In the genomic region with DNA sequence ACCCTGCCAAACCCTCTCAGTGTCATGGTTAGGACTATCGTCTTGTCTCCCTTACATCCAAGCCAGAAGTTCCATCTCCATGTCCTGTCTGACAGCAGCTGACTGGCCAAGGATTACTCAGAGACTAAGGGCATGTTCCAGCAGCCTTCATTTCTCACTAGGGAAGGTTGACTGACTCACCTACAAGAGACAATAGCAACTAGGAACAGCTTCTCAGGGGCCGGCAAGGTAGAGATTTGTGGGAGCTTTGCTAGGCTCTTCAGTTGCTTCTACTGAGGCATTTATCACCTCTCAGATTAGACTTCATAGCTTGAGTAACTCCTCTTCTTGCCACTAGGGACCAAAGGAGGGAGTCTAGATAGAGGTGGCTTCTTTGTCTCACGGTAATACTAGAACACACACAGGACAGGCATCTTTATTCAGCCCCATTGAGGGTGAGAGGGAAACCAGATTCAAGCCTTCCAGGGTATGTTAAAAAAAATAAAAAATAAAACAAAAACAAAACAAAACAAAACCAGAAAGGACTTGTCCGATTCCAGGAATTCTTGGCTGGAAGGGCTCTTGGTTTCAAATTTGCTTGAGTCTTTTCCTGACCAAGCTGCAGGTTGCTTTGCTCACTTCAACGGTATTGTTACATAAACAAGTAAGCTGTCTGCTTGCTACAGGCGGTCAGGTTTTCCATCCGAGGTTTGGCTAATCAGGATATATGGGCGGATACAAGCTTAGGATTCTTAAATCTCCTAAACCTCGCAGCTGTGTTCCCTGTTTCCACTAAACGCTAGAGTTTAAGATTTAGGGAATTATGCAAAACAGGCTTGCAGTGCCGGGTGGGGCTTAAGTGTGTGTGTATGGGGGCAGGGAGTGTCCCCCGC, we compare ENCODE assay signal across 8 mouse cellular contexts. TPM values are rescaled to one million over a fixed set of nuclear protein-coding genes. Genes with fewer than 3 reads are reported as not detected.
A peak's percentile ranks its signal among the peaks of the same experiment; 100 is the strongest.
DNase-seq lines count a peak whose midpoint lies in the region; ATAC-seq and TF ChIP-seq lines count a peak whose summit lies in the region.

No protein-coding gene starts in this region.

- peaks cover 14% of the 10 kb centered on the region for H3K36me3 ChIP-seq in heart, embryonic 14.5 days (ENCODE audit: control insufficient read depth, insufficient read depth, low read length)
- peaks cover 16% of the 10 kb centered on the region for H3K36me3 ChIP-seq in limb, embryonic 10.5 days
- H3K36me3 ChIP-seq in neural tube, embryonic 13.5 days, result no peaks in the 10 kb centered on the region

- peaks cover 8% of the 10 kb centered on the region for H3K4me1 ChIP-seq in cerebellum, adult 2 months (ENCODE audit: control insufficient read depth, insufficient read depth, low read length)
- H3K4me1 ChIP-seq in heart, embryonic 14.5 days (ENCODE audit: control insufficient read depth in 2 of 2, insufficient read depth in 2 of 2, low read length in 2 of 2), result peaks cover 17 to 34% of the 10 kb centered on the region in 2 experiments
- H3K4me1 ChIP-seq in limb, embryonic 10.5 days, result peaks cover 42% of the 10 kb centered on the region
- H3K4me1 ChIP-seq in neural tube, embryonic 13.5 days (replicated peaks), result peaks cover 47% of the 10 kb centered on the region

- H3K9me3 ChIP-seq in heart, embryonic 14.5 days (ENCODE audit: control insufficient read depth, low read length), result no peaks in the 10 kb centered on the region
- no peaks in the 10 kb centered on the region for H3K9me3 ChIP-seq in limb, embryonic 10.5 days (replicated peaks)
- no peaks in the 10 kb centered on the region for H3K9me3 ChIP-seq in neural tube, embryonic 13.5 days

- no peak for ATAC-seq in heart, embryonic 14.5 days (ENCODE audit: insufficient number of reproducible peaks, insufficient read depth, low FRiP score, low read depth)
- ATAC-seq in neural tube, embryonic 13.5 days (ENCODE audit: low read depth), result no peak

- H3K4me3 ChIP-seq in cerebellum, adult 2 months (replicated peaks; ENCODE audit: insufficient read depth, low read depth, low read length), result no peak overlapping the region
- H3K4me3 ChIP-seq in heart, embryonic 14.5 days (ENCODE audit: control insufficient read depth in 1 of 2, insufficient read depth in 1 of 2, low read depth in 1 of 2, low read length in 2 of 2), result no peak overlapping the region
- H3K4me3 ChIP-seq in limb, embryonic 10.5 days, result peak overlapping the region; percentile 79
- 0 out of 2 replicates have a peak overlapping the region, but pooled peaks have one; percentile 55 for H3K4me3 ChIP-seq in neural tube, embryonic 13.5 days

- peak overlapping the region; percentile 84 for H3K9ac ChIP-seq in heart, embryonic 14.5 days (ENCODE audit: low read length)
- no peak overlapping the region for H3K9ac ChIP-seq in neural tube, embryonic 13.5 days

- no peak for TF ChIP-seq POLR2A in cerebellum, adult 2 months (IDR thresholded peaks at IDR 0.05; ENCODE audit: borderline replicate concordance, insufficient read depth, low read length)

- H3K27ac ChIP-seq in cerebellum, adult 2 months (ENCODE audit: insufficient read depth, low read length), result no peak overlapping the region
- H3K27ac ChIP-seq in heart, embryonic 14.5 days (replicated peaks in 1 of 2; ENCODE audit: control insufficient read depth in 1 of 2, insufficient read depth in 1 of 2, low read depth in 2 of 2, low read length in 2 of 2), result peak overlapping the region; percentile 60 to 85; a peak in 3 of 4 replicates
- peak overlapping the region; percentile 83 for H3K27ac ChIP-seq in limb, embryonic 10.5 days
- H3K27ac ChIP-seq in neural tube, embryonic 13.5 days (replicated peaks), result no peak overlapping the region

- H3K27me3 ChIP-seq in cerebellum, adult 2 months (ENCODE audit: control insufficient read depth, insufficient read depth, low read length), result no peaks in the 10 kb centered on the region
- peaks cover 11% of the 10 kb centered on the region for H3K27me3 ChIP-seq in heart, embryonic 14.5 days (ENCODE audit: control insufficient read depth, insufficient read depth, low read length)
- H3K27me3 ChIP-seq in limb, embryonic 10.5 days (ENCODE audit: low read depth, poor library complexity, severe bottlenecking), result peaks cover 22% of the 10 kb centered on the region
- peaks cover 51% of the 10 kb centered on the region for H3K27me3 ChIP-seq in neural tube, embryonic 13.5 days

- 60% methylated on average over 12 of the region's 12 CpGs for WGBS in cerebellum, adult 2 months
- WGBS in heart, embryonic 14.5 days, result 17% methylated on average over 12 of the region's 12 CpGs
- 24% methylated on average over 12 of the region's 12 CpGs for WGBS in limb, embryonic 10.5 days
- WGBS in neural tube, embryonic 13.5 days, result 22% methylated on average over 12 of the region's 12 CpGs

- peak; percentile 12; the same call in 1 of the 2 replicates for TF ChIP-seq CTCF in cerebellum, adult 2 months (IDR thresholded peaks at IDR 0.05; ENCODE audit: borderline replicate concordance, insufficient read depth, low read depth, low read length)

- DNase-seq in cerebellum, adult 2 months, result peak in 1 of 2 experiments; percentile 25
- DNase-seq in cerebellum, adult 8-10 months, result no peak
- peak; percentile 65 for DNase-seq in NIH3T3 (ENCODE audit: low read depth)
- DNase-seq in limb, embryonic 10.5 days (ENCODE audit: low spot score), result no peak
- no peak for DNase-seq in frontal cortex, postnatal 10 days (ENCODE audit: low spot score in 2 of 2)
- DNase-seq in spleen, adult 18-20 months, result no peak

- H3K4me2 ChIP-seq in heart, embryonic 14.5 days (ENCODE audit: low read length), result peak overlapping the region; percentile 98
- H3K4me2 ChIP-seq in neural tube, embryonic 13.5 days, result peak overlapping the region; percentile 93

RNA-seq across cellular contexts. Expression of gene Itpkb, which starts 1.3 kb away (rescaled TPM):
- 31.8 and 34.1 TPM in 2 replicates for polyA plus RNA-seq in cerebellum, adult 2 months (2012; rRNA removed)
- polyA plus RNA-seq in heart, embryonic 14.5 days (2014; fragmentation: Nextera tagmentation; extraction: Ambion mirVana), result 5.5 and 5.6 TPM in 2 replicates
- 6.2 and 10.1 TPM in 2 replicates for polyA plus RNA-seq in limb, embryonic 10.5 days (2016; fragmentation: Nextera tagmentation; extraction: Ambion mirVana)
- 3.9 and 4.0 TPM in 2 replicates for polyA plus RNA-seq in neural tube, embryonic 13.5 days (2015; fragmentation: Nextera tagmentation; extraction: Ambion mirVana)

Comparison
In these comparisons a context has a peak if more than half of its experiments do, and no peak if none do; other contexts are left out.
1. H3K27ac ChIP-seq: peak in heart, embryonic 14.5 days (2 of 2) and limb, embryonic 10.5 days (single experiment); none in cerebellum, adult 2 months (single experiment) and neural tube, embryonic 13.5 days (single experiment).
2. H3K4me3 ChIP-seq: peak in limb, embryonic 10.5 days (single experiment) and neural tube, embryonic 13.5 days (single experiment); none in cerebellum, adult 2 months (single experiment) and heart, embryonic 14.5 days (0 of 2).